In genomic region chr2:56990768-56991167, GRCm38 (mm10) we compare ENCODE assay signal across 24 mouse cellular contexts.
DNase-seq lines count a peak whose midpoint lies in the region; ATAC-seq and TF ChIP-seq lines count a peak whose summit lies in the region.
"Had no signal": no experiment of that assay in that cellular context is flagged by ENCODE, and none has a peak within 500 bp of the region (broad histone marks: within the 10 kb centered on the region; RNA-seq: fewer than 3 reads in every experiment).

No protein-coding gene starts in this region.

- no peak for TF ChIP-seq CTCF in CH12.LX (conservative IDR thresholded peaks at IDR 0.05 in 1 of 2, IDR thresholded peaks at IDR 0.05 in 1 of 2; ENCODE audit: low read depth in 2 of 2, low read length in 2 of 2)

- no peak for DNase-seq in CH12.LX (ENCODE audit: extremely low read depth)
- no peak for DNase-seq in layer of hippocampus, adult 18-20 months (ENCODE audit: low spot score in 2 of 2)
- DNase-seq in urinary bladder, postnatal 25 days (ENCODE audit: low spot score): no peak
- DNase-seq: adrenal gland, adult 2 months; adrenal gland, postnatal 10 days; adrenal gland, postnatal 25 days; cerebellum, adult 11 months; cerebellum, adult 18-20 months; cerebellum, adult 8-10 months; cerebellum, adult 9-11 months; cerebellum, postnatal 14 days; cerebellum, postnatal 36 days; embryo, embryonic 11 days had no signal

- no peak overlapping the region for H3K4me3 ChIP-seq in CH12.LX (replicated peaks in 1 of 3; ENCODE audit: low read depth in 2 of 3, low read length in 2 of 3, poor library complexity in 1 of 3)
- H3K4me3 ChIP-seq in stomach, embryonic 14.5 days (ENCODE audit: low read depth, low read length): no peak overlapping the region
- no peak overlapping the region for H3K4me3 ChIP-seq in stomach, embryonic 16.5 days (replicated peaks; ENCODE audit: low read length)
- no peak overlapping the region for H3K4me3 ChIP-seq in intestine, embryonic 15.5 days (replicated peaks)
- H3K4me3 ChIP-seq: embryonic facial prominence, embryonic 13.5 days; embryonic facial prominence, embryonic 15.5 days; erythroblast, embryonic 14.5 days; forebrain, embryonic 10.5 days; forebrain, embryonic 12.5 days had no signal

- ATAC-seq in stomach, embryonic 14.5 days (ENCODE audit: insufficient number of reproducible peaks, insufficient read depth, low FRiP score, low read depth): peak; percentile 93
- ATAC-seq in stomach, embryonic 16.5 days (ENCODE audit: insufficient read depth, low FRiP score): peak; percentile 76; the same call in 1 of the 2 replicates
- ATAC-seq in intestine, embryonic 15.5 days: no peak
- ATAC-seq: forebrain, embryonic 14.5 days; forebrain, embryonic 16.5 days had no signal

- no peaks in the 10 kb centered on the region for H3K4me1 ChIP-seq in CH12.LX (ENCODE audit: control insufficient read depth in 1 of 2, insufficient read depth in 2 of 2)
- H3K4me1 ChIP-seq in stomach, embryonic 14.5 days (ENCODE audit: control insufficient read depth, insufficient read depth, low read length): no peaks in the 10 kb centered on the region
- H3K4me1 ChIP-seq in stomach, embryonic 16.5 days (ENCODE audit: control insufficient read depth, insufficient read depth, low read length): no peaks in the 10 kb centered on the region
- no peaks in the 10 kb centered on the region for H3K4me1 ChIP-seq in intestine, embryonic 15.5 days (replicated peaks)
- H3K4me1 ChIP-seq: embryonic facial prominence, embryonic 13.5 days; embryonic facial prominence, embryonic 15.5 days; forebrain, embryonic 10.5 days; forebrain, embryonic 12.5 days had no signal

- WGBS in stomach, embryonic 14.5 days: 77% methylated on average over 9 of the region's 9 CpGs
- WGBS in stomach, embryonic 16.5 days: 57% methylated on average over 9 of the region's 9 CpGs
- 71% methylated on average over 9 of the region's 9 CpGs for WGBS in intestine, embryonic 15.5 days

- no peaks in the 10 kb centered on the region for H3K36me3 ChIP-seq in CH12.LX (replicated peaks in 1 of 2; ENCODE audit: control insufficient read depth in 1 of 2, insufficient read depth in 1 of 2, low read length in 1 of 2)
- H3K36me3 ChIP-seq in stomach, embryonic 14.5 days (ENCODE audit: control insufficient read depth, insufficient read depth, low read length): no peaks in the 10 kb centered on the region
- H3K36me3 ChIP-seq in stomach, embryonic 16.5 days (ENCODE audit: control insufficient read depth, insufficient read depth, low read length): no peaks in the 10 kb centered on the region
- H3K36me3 ChIP-seq in intestine, embryonic 15.5 days: no peaks in the 10 kb centered on the region
- H3K36me3 ChIP-seq: embryonic facial prominence, embryonic 13.5 days; embryonic facial prominence, embryonic 15.5 days; forebrain, embryonic 10.5 days; forebrain, embryonic 12.5 days; G1E had no signal

- no peak for TF ChIP-seq POLR2A in CH12.LX (IDR thresholded peaks at IDR 0.05; ENCODE audit: low read depth, low read length)

- TF ChIP-seq EP300 in CH12.LX (IDR thresholded peaks at IDR 0.05; ENCODE audit: low read length): no peak

- no peak overlapping the region for H3K9ac ChIP-seq in CH12.LX (ENCODE audit: insufficient read depth, low read depth)
- no peak overlapping the region for H3K9ac ChIP-seq in stomach, embryonic 14.5 days (replicated peaks; ENCODE audit: low read depth, low read length)
- H3K9ac ChIP-seq in stomach, embryonic 16.5 days (ENCODE audit: low read length): no peak overlapping the region
- H3K9ac ChIP-seq in intestine, embryonic 15.5 days: no peak overlapping the region
- H3K9ac ChIP-seq: embryonic facial prominence, embryonic 13.5 days; embryonic facial prominence, embryonic 15.5 days; forebrain, embryonic 12.5 days had no signal

- H3K27me3 ChIP-seq in CH12.LX (replicated peaks): no peaks in the 10 kb centered on the region
- no peaks in the 10 kb centered on the region for H3K27me3 ChIP-seq in stomach, embryonic 14.5 days (ENCODE audit: control insufficient read depth, insufficient read depth, low read length)
- no peaks in the 10 kb centered on the region for H3K27me3 ChIP-seq in stomach, embryonic 16.5 days (ENCODE audit: control insufficient read depth, insufficient read depth, low read length)
- no peaks in the 10 kb centered on the region for H3K27me3 ChIP-seq in intestine, embryonic 15.5 days (replicated peaks)
- H3K27me3 ChIP-seq: embryonic facial prominence, embryonic 13.5 days; embryonic facial prominence, embryonic 15.5 days; forebrain, embryonic 12.5 days had no signal

- dilution Hi-C loops in CH12.LX (cut with MboI; ENCODE audit: extremely low pct_ligation_motif_present, extremely low pct_unique_long_range_greater_than_20kb, low sequenced_read_pairs): no loop called here

- in situ Hi-C loops in CH12.LX (cut with MboI; ENCODE audit: low pct_ligation_motif_present, low pct_unique_long_range_greater_than_20kb, low sequenced_read_pairs): no loop called here

- no peaks in the 10 kb centered on the region for H3K9me3 ChIP-seq in CH12.LX (replicated peaks; ENCODE audit: low read length)
- H3K9me3 ChIP-seq in stomach, embryonic 14.5 days (ENCODE audit: control insufficient read depth, low read depth, low read length): no peaks in the 10 kb centered on the region
- no peaks in the 10 kb centered on the region for H3K9me3 ChIP-seq in stomach, embryonic 16.5 days (replicated peaks; ENCODE audit: control insufficient read depth, low read length)
- H3K9me3 ChIP-seq in intestine, embryonic 15.5 days: no peaks in the 10 kb centered on the region
- H3K9me3 ChIP-seq: embryonic facial prominence, embryonic 13.5 days; embryonic facial prominence, embryonic 15.5 days; forebrain, embryonic 10.5 days; forebrain, embryonic 12.5 days; G1E had no signal

- TF ChIP-seq RAD21 in CH12.LX (IDR thresholded peaks at IDR 0.05; ENCODE audit: low read depth, low read length): no peak

- H3K27ac ChIP-seq in CH12.LX (ENCODE audit: insufficient read depth, low read depth): no peak overlapping the region
- no peak overlapping the region for H3K27ac ChIP-seq in stomach, embryonic 14.5 days (ENCODE audit: low read length)
- H3K27ac ChIP-seq in stomach, embryonic 16.5 days (ENCODE audit: low read length): no peak overlapping the region
- no peak overlapping the region for H3K27ac ChIP-seq in intestine, embryonic 15.5 days
- H3K27ac ChIP-seq: embryonic facial prominence, embryonic 13.5 days; embryonic facial prominence, embryonic 15.5 days; forebrain, embryonic 10.5 days; forebrain, embryonic 12.5 days had no signal

- peak overlapping the region; percentile 4; the same call in 1 of the 2 replicates for H3K4me2 ChIP-seq in CH12.LX (ENCODE audit: insufficient read depth, low read depth, poor library complexity, severe bottlenecking)
- H3K4me2 ChIP-seq in stomach, embryonic 14.5 days (replicated peaks; ENCODE audit: low read depth, low read length): no peak overlapping the region
- H3K4me2 ChIP-seq in stomach, embryonic 16.5 days (ENCODE audit: low read depth, low read length): no peak overlapping the region
- H3K4me2 ChIP-seq in intestine, embryonic 15.5 days (replicated peaks): no peak overlapping the region
- H3K4me2 ChIP-seq: embryonic facial prominence, embryonic 13.5 days; embryonic facial prominence, embryonic 15.5 days; forebrain, embryonic 12.5 days had no signal

- H3K79me2 ChIP-seq in CH12.LX (replicated peaks; ENCODE audit: control insufficient read depth, extremely low read depth, insufficient read depth, poor library complexity, severe bottlenecking): no peaks in the 10 kb centered on the region

TF ChIP-seq in CH12.LX, 34 proteins besides CTCF, POLR2A, EP300 and RAD21:
- TF ChIP-seq ELF1 (IDR thresholded peaks at IDR 0.05; ENCODE audit: low read depth, low read length) (no peak), SMC3 (IDR thresholded peaks at IDR 0.05; ENCODE audit: low read depth, low read length) (no peak), MAX (IDR thresholded peaks at IDR 0.05; ENCODE audit: low read length) (no peak)
